Mouse (Mus musculus) C2C12 (cell line): ENCODE data around the gene Mfge8.

Experiments used
- CEBPB ChIP-seq: IDR thresholded peaks from one replicate; pipeline ENCODE4 v1.6.1; 2011; ENCODE audit warnings: low read depth, mild to moderate bottlenecking, control low read depth, moderate library complexity
- CTCF ChIP-seq: IDR thresholded peaks from one replicate; pipeline ENCODE4 v1.5.1; 2011; ENCODE audit not compliant: control insufficient read depth, insufficient read depth, insufficient read length
- FOSL1 ChIP-seq: IDR thresholded peaks from one replicate; pipeline ENCODE4 v1.8.0; 2011; ENCODE audit warnings: mild to moderate bottlenecking, low read length; ENCODE audit not compliant: poor library complexity, insufficient read depth, severe bottlenecking
- MAX ChIP-seq: IDR thresholded peaks from one replicate; pipeline ENCODE4 v1.6.1; 2011; ENCODE audit warnings: mild to moderate bottlenecking, control low read depth
- MYOD1 ChIP-seq: IDR thresholded peaks from one replicate; pipeline ENCODE4 v1.6.1; 2011; ENCODE audit warnings: low read depth; ENCODE audit not compliant: control insufficient read depth, insufficient read length
- MYOG ChIP-seq: IDR thresholded peaks from one replicate; pipeline ENCODE4 v1.6.1; 2011; ENCODE audit not compliant: control insufficient read depth, insufficient read length; ENCODE audit errors: extremely low read depth
- USF1 ChIP-seq: IDR thresholded peaks from one replicate; pipeline ENCODE4 v1.6.1; 2011; ENCODE audit warnings: low read depth, mild to moderate bottlenecking, control low read depth, moderate library complexity

DNA sequence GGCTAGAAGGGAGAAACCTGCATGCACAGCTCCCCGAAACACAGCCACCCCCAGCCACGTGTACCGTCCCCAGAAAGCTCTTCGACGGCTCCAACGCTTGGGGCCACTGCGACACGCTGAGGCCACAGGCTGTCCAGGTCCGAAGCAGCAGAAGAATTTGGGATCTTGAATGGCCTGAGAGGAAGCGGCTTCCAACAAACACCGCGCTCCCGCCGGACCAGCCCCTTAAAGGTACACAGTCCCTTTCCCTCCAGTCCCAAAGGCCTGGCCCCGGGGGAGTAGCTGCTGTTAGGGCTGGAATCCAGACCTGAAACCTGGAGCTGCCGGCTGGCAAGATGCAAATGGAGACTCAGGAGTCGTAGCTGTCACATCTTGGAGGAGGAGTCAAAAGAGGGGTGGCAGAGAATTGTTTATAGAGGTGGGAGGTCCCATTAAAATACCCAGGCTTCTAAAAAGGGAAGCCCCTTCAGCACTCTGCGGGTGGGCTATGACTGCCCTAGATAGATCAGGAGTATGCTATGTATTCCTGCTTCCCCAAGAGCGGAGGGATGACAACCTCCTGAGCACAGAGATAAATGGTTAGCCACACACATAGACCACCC lies 17.9 kb downstream of the Mfge8 start, which contains the start of gene Hapln3:
- TF ChIP-seq CTCF (no peak), FOSL1 (no peak), USF1 (no peak), MAX (no peak), MYOG (no peak), MYOD1 (no peak), CEBPB (no peak)
